Mouse (Mus musculus): Measurements from ENCODE around the gene Gm20855. TPM values are rescaled to one million over a fixed set of nuclear protein-coding genes. Genes with fewer than 3 reads are reported as not detected.
"Not testable (repeated sequence)": the region's sequence is repeated elsewhere in the genome, so short reads cannot be mapped to it uniquely, and the experiment has no call there.

The Gm20855 gene
- not detected for polyA plus RNA-seq (2017; shearing (Covaris generic))

DNA sequence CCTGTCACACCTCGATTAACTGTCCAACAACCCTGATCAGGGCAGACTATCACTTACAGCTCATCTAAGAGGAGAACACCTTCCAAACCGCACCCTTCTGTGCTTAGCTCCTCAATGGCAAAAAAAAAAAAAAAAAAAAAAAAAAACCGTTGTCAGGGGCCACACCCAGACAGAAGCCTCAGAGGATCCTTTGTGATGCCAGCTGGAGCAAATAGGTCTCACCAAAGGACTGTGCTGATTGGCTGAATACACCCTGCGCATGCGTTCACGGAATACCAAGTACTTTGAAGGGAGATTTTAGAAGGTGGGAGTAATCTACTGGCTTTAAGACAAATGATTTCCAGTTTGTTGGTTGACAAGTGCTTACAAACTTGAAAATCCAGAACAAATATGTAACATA lies at the start of gene Gm20855:
Gene Gm20855, minus strand, starts transcription at position 101 of the 400 bp plus-strand sequence.
- not testable (repeated sequence) for ATAC-seq
